Mouse (Mus musculus): ENCODE results near the gene Slc13a4. TPM values are rescaled to one million over a fixed set of nuclear protein-coding genes. Genes with fewer than 3 reads are reported as not detected.

Slc13a4 gene
- polyA plus RNA-seq, 1 experiment: not detected

DNA sequence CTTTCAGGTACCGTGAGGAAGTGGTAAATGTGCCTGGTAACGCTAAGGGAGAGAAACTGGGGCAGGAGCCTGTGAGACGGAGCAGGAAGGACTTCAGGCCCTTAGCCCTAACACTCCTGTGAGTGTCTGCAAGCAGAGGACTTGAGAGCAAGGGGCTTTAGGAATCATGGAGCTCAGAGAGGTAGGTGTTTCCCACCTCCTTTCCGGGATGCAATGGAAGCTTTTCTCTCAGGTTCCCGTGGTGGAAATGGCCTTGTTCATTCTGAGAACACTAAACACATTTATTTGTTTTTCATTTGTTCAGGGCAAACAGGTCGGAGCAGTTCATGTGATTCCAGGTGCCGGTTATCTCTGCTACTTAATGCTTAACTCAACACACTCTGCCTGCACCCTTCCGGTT lies 29.9 kb upstream of the Slc13a4 start:
- Histone ChIP-seq H3K4me3 (ENCODE audit: insufficient read depth, low read depth, low read length) (no peak overlapping the region), H3K27ac (ENCODE audit: insufficient read depth, low read depth, low read length) (no peak overlapping the region), H3K4me1 (ENCODE audit: control insufficient read depth, insufficient read depth, low read length) (no peaks in the 10 kb centered on the region)
- WGBS: 83% methylated on average over 8 of the region's 8 CpGs
- TF ChIP-seq CTCF (IDR thresholded peaks at IDR 0.05; ENCODE audit: insufficient read depth, low read depth, low read length): no peak
- no peak for TF ChIP-seq POLR2A (IDR thresholded peaks at IDR 0.05; ENCODE audit: insufficient read depth, low read depth, low read length)

DNA sequence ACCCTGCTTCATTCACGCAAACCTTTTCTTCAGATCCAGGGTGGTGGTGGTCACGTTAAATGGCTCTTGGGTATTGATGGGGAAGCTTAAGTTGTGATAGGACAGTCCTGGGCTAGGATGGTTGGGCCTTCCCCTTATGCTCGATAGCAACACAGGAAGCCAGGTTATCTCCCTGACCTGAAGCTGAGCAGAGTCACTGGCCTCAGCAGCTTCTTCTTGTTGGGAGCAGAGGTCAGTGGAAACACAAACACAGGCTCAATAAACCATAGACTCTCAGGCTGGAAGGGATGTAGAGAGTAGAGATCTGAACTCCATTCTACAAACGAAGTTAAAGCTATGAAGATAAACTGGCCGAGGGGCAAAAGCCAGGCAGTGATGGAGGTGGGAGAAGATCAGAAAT lies 27.5 kb upstream of the Slc13a4 start:
- TF ChIP-seq CTCF (IDR thresholded peaks at IDR 0.05; ENCODE audit: insufficient read depth, low read depth, low read length) (no peak), POLR2A (IDR thresholded peaks at IDR 0.05; ENCODE audit: insufficient read depth, low read depth, low read length) (no peak)
- no peak overlapping the region for H3K27ac ChIP-seq (ENCODE audit: insufficient read depth, low read depth, low read length)
- WGBS: 88% methylated on average over 5 of the region's 5 CpGs
- no peak overlapping the region for H3K4me3 ChIP-seq (ENCODE audit: insufficient read depth, low read depth, low read length)
- no peaks in the 10 kb centered on the region for H3K4me1 ChIP-seq (ENCODE audit: control insufficient read depth, insufficient read depth, low read length)

DNA sequence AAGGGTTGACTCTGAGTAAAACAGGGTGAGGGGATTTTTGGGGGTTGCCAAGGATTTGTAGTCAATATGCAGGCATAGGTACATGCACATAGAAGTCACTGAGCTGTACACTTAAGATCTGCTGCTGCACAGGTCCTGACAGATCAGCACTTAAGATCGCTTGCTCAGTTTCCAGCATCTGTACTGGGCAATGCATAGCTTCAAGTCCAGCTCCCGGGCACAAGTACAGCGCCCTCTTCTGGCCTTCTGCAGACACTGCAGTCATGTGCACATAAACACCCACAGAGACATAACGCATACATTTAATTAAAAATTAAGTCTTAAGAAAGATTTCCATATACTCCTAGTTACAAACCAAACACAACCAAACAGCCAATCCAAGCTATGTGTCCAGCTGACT lies 26.3 kb upstream of the Slc13a4 start:
- TF ChIP-seq POLR2A (IDR thresholded peaks at IDR 0.05; ENCODE audit: insufficient read depth, low read depth, low read length): no peak
- TF ChIP-seq CTCF (IDR thresholded peaks at IDR 0.05; ENCODE audit: insufficient read depth, low read depth, low read length): 0 out of 2 replicates have a peak, but pooled peaks have one; percentile 16
- no peak overlapping the region for H3K4me3 ChIP-seq (ENCODE audit: insufficient read depth, low read depth, low read length)
- 78% methylated on average over 4 of the region's 4 CpGs for whole genome bisulfite sequencing
- H3K27ac ChIP-seq (ENCODE audit: insufficient read depth, low read depth, low read length): no peak overlapping the region
- no peaks in the 10 kb centered on the region for H3K4me1 ChIP-seq (ENCODE audit: control insufficient read depth, insufficient read depth, low read length)

DNA sequence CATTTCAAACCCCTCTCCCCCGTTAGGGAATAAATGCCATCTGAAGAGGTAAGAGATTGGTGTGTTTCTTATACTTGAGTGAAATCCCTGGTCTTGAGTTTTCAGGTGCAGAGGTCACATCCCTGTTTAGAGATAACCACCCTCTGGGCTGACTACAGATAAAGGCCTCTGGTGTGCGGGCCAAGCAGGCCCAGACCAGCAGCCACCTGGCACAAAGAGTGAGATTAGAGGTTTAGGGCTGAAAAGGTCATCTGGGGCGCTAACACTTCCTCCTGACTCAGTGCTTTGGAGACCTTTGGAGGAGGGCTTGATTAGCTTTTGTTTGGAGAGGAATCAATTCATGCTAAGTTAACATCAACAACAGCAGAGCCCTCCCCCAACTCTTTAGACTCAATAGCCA lies 25.7 kb upstream of the Slc13a4 start:
- no peak overlapping the region for H3K4me3 ChIP-seq (ENCODE audit: insufficient read depth, low read depth, low read length)
- H3K4me1 ChIP-seq (ENCODE audit: control insufficient read depth, insufficient read depth, low read length): no peaks in the 10 kb centered on the region
- TF ChIP-seq CTCF (IDR thresholded peaks at IDR 0.05; ENCODE audit: insufficient read depth, low read depth, low read length) (no peak), POLR2A (IDR thresholded peaks at IDR 0.05; ENCODE audit: insufficient read depth, low read depth, low read length) (no peak)
- 77% methylated on average over 3 of the region's 3 CpGs for WGBS
- H3K27ac ChIP-seq (ENCODE audit: insufficient read depth, low read depth, low read length): no peak overlapping the region

DNA sequence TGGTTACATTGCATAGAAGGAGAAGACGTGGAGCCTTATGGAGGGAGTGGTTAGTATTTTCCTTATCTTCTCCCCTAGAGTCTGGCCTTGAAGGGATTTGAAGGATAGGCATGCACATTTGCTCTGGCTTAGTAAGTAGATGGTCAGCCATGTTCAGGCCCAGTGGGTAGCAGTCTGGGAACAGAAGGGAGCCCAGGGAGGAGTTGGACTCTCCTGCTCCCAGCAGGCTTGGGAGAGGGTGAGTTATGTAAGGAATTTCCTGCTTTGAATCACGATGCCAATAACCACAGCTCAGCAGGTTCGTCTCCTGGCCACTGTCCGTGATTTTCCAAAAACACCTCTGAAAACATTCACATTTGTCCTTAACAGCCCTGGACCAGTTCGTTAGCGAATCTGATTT lies 22.9 kb upstream of the Slc13a4 start:
- H3K4me3 ChIP-seq (ENCODE audit: insufficient read depth, low read depth, low read length): no peak overlapping the region
- WGBS: 74% methylated on average over 6 of the region's 6 CpGs
- peaks cover 6% of the 10 kb centered on the region for H3K4me1 ChIP-seq (ENCODE audit: control insufficient read depth, insufficient read depth, low read length)
- no peak overlapping the region for H3K27ac ChIP-seq (ENCODE audit: insufficient read depth, low read depth, low read length)
- no peak for TF ChIP-seq POLR2A (IDR thresholded peaks at IDR 0.05; ENCODE audit: insufficient read depth, low read depth, low read length)
- TF ChIP-seq CTCF (IDR thresholded peaks at IDR 0.05; ENCODE audit: insufficient read depth, low read depth, low read length): no peak

DNA sequence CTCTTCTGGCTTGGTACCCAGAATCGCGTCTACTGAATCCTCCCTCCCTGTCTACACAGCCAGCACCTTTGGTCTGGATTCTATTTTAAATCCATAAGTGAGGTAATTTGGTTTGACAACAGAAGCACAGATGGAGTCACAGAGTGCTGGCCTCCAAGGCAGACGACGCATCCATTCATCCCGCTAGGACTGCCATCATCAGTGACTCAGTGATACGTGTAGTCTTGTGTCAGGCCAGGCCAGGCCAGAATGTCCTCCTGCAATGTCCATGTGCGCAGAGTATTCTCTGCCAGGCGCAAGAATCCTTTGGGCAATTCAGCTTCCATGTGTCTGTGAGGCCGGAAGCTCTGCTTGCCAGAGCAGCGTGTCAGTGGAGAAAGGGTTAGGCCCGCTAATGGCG lies 22.0 kb upstream of the Slc13a4 start:
- WGBS: 98% methylated on average over 12 of the region's 12 CpGs
- peaks cover 8% of the 10 kb centered on the region for H3K4me1 ChIP-seq (ENCODE audit: control insufficient read depth, insufficient read depth, low read length)
- no peak overlapping the region for H3K4me3 ChIP-seq (ENCODE audit: insufficient read depth, low read depth, low read length)
- no peak overlapping the region for H3K27ac ChIP-seq (ENCODE audit: insufficient read depth, low read depth, low read length)
- TF ChIP-seq POLR2A (IDR thresholded peaks at IDR 0.05; ENCODE audit: insufficient read depth, low read depth, low read length) (no peak), CTCF (IDR thresholded peaks at IDR 0.05; ENCODE audit: insufficient read depth, low read depth, low read length) (no peak)

DNA sequence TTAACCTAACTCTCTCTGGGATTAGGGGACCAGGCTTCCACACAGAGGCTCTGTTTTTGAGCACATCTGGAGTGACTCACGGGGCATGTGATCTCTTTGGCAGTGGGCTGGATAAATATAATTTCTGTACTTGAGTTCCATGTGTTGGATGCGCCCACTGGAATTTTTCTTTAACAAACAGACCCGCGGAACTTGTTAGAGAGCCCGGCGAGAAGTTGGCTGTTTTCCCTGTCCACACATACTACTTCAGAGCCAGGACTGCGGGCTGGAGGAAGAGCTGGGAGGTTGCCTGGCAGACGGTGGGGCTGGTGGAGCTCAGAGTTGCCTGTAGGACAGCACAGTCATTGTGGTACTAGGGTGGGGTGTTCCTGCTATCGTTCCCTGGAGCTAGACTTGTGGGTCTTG lies 18.2 kb upstream of the Slc13a4 start, which contains the start of gene Fam180a:
Gene Fam180a, minus strand, starts transcription at position 31 of the 405 bp plus-strand sequence.
- H3K27ac ChIP-seq (ENCODE audit: insufficient read depth, low read depth, low read length): no peak within 1 kb of the TSS
- 36% methylated on average over 9 of the region's 9 CpGs for WGBS
- TF ChIP-seq POLR2A (IDR thresholded peaks at IDR 0.05; ENCODE audit: insufficient read depth, low read depth, low read length) (no peak), CTCF (IDR thresholded peaks at IDR 0.05; ENCODE audit: insufficient read depth, low read depth, low read length) (no peak)
- H3K4me3 ChIP-seq (ENCODE audit: insufficient read depth, low read depth, low read length): no peak within 1 kb of the TSS
- peaks cover 8% of the 10 kb centered on the region for H3K4me1 ChIP-seq (ENCODE audit: control insufficient read depth, insufficient read depth, low read length)

DNA sequence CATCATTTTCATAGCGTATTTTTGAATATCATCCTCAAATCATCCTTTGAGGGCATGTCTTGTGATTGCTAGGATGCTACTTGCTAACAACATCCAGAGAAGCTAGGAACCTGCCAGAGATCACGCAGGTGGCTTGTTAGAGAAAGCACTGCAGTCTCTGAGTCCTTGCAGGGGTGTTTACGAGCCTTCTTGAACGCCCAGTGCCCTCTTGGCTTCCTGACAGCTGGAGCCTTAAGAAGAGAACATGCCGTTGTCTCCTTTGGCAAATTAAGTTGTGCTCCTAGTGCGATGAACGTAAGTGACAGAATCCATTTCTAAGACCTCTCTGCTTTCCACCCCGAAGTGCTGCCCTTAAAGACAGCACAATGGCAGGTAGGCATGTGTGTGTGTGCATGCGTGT lies 16.4 kb upstream of the Slc13a4 start:
- Histone ChIP-seq H3K4me1 (ENCODE audit: control insufficient read depth, insufficient read depth, low read length) (peaks cover 11% of the 10 kb centered on the region), H3K27ac (ENCODE audit: insufficient read depth, low read depth, low read length) (no peak overlapping the region), H3K4me3 (ENCODE audit: insufficient read depth, low read depth, low read length) (no peak overlapping the region)
- no peak for TF ChIP-seq CTCF (IDR thresholded peaks at IDR 0.05; ENCODE audit: insufficient read depth, low read depth, low read length)
- TF ChIP-seq POLR2A (IDR thresholded peaks at IDR 0.05; ENCODE audit: insufficient read depth, low read depth, low read length): no peak
- WGBS: 83% methylated on average over 9 of the region's 9 CpGs

DNA sequence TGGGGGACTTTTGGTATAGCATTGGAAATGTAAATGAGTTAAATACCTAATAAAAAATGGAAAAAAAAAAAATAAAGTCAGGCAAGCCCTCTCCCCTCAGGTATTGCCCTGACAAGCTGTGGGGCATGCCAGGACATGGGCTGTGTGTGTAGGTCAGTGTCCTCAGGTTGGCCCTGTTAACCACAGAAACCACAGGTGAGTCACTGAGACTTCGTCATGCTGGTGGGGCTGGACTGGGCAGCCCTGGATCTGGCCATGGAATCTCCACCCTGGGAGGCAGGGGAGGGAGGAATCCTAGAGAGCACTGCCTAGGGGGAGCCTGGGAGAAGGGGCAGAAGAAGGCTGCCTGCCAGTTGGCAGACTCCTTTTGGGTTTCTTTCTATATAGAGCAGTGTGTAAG lies 15.1 kb upstream of the Slc13a4 start:
- Histone ChIP-seq H3K27ac (ENCODE audit: insufficient read depth, low read depth, low read length) (no peak overlapping the region), H3K4me3 (ENCODE audit: insufficient read depth, low read depth, low read length) (no peak overlapping the region), H3K4me1 (ENCODE audit: control insufficient read depth, insufficient read depth, low read length) (peaks cover 11% of the 10 kb centered on the region)
- 92% methylated on average over 1 of the region's 1 CpGs for WGBS
- TF ChIP-seq POLR2A (IDR thresholded peaks at IDR 0.05; ENCODE audit: insufficient read depth, low read depth, low read length) (no peak), CTCF (IDR thresholded peaks at IDR 0.05; ENCODE audit: insufficient read depth, low read depth, low read length) (no peak)

DNA sequence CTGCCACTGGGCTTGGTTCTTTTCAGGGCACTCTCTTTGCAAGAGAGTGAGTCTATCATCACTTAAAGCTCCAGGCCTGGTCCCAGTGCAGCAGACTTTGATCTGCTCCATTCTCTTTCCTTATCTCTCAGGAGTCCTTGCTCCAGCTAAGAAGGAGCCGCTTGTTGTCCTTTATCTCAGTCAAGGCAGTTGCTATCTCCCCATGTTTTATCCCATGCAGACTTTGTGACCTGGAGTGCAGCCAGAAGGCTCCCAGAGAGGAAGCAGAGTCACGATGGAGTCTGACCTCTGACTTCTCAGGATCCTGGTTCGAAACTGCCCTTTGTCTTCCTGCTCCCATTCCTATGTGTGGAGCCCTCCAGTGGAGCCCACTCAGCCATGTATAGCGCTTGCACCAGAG lies 13.2 kb upstream of the Slc13a4 start:
- no peak overlapping the region for H3K4me3 ChIP-seq (ENCODE audit: insufficient read depth, low read depth, low read length)
- 87% methylated on average over 4 of the region's 4 CpGs for WGBS
- TF ChIP-seq CTCF (IDR thresholded peaks at IDR 0.05; ENCODE audit: insufficient read depth, low read depth, low read length) (no peak), POLR2A (IDR thresholded peaks at IDR 0.05; ENCODE audit: insufficient read depth, low read depth, low read length) (no peak)
- H3K27ac ChIP-seq (ENCODE audit: insufficient read depth, low read depth, low read length): no peak overlapping the region
- H3K4me1 ChIP-seq (ENCODE audit: control insufficient read depth, insufficient read depth, low read length): peaks cover 8% of the 10 kb centered on the region

Data from olfactory bulb, adult 2 months (tissue).